Mouse (Mus musculus): ENCODE results near the gene Ptprt.
A peak's percentile ranks its signal among the peaks of the same experiment; 100 is the strongest.

The Ptprt gene

GRCm38 (mm10) chr2:162409245-162409644, 251.7 kb downstream of the Ptprt start:
- DNase-seq (ENCODE audit: low spot score), result no peak

DNA sequence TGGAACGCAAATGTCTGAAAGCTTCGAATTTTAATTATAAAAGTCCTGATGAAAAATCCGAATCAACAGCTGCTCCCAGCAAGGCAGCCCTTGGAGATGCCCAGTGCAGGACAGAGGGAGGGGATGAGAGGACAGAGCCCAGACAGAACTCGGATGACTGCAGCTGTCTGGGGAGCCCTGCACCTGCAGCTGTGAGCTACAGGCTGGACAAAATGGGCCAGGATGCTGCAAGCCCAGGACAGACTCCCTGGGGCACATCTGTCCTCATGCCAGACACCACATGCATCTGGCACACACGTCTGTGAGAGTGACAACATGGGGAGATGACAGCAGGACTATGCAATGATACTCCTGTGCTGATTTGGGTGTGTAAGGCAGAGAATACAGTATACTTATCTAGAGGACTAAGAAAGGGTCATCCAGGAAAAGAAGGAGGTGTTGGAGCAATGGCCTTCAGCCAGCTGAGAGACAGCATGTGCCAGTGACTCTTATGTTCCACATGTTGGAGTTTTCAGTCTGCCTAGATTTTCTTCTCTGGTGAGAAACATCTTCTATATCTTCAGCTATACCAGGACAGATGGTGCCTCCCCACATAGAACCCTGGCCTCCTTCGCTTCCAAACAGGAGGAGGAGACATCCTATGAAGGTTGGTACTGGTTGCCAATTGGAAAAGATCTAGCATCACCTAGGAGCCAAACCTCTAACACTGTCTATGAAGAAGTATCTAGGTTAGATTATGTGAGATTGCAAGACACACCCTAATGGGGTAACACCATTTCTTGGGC, 259.4 kb downstream of the Ptprt start:
- DNase-seq (ENCODE audit: low spot score), result no peak

- no peak for DNase-seq (ENCODE audit: low spot score)
These were observed 266.3 kb downstream of the Ptprt start for GRCm38 (mm10) chr2:162394601-162395000.

DNA sequence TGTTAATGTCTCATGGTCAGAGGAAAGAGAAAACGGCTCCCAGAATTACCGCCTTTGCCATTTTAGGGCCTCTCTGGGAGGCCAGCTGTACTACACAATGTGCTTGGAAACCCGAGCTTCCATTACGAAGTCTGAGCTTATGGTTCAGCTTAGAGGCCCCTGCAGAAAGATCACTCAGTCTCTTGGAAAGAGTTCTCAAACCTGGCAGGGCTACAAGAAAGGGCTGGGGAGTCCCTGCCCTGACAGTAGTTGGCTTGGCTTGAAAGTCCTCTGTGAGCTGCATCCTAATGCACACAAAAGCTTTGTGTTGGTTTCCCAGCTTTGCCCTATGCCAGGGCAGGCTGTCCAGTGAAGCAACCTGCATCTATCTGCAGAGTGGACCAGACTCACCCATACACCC, 269.1 kb downstream of the Ptprt start:
- no peak for DNase-seq (ENCODE audit: low spot score)

DNA sequence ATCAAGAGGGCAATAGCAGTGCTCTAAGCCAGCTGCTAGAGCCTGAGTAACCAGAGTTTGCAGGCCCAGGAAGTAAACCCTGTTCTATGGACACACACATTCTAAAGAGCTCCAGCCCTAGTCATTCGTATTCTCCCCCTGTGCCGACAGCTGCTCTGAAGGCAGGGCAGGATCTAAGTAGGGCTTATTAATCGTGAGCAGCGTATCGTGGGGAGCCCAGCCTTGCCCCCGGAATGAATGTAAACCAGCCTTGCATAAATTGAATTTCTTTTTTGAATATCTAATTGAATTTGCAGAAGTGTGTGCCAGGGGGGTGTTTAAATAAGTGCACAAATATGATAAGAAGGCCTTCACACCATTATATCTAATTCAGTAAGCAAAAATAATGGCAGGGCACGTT, 283.6 kb downstream of the Ptprt start:
- DNase-seq (ENCODE audit: low spot score), result no peak

DNA sequence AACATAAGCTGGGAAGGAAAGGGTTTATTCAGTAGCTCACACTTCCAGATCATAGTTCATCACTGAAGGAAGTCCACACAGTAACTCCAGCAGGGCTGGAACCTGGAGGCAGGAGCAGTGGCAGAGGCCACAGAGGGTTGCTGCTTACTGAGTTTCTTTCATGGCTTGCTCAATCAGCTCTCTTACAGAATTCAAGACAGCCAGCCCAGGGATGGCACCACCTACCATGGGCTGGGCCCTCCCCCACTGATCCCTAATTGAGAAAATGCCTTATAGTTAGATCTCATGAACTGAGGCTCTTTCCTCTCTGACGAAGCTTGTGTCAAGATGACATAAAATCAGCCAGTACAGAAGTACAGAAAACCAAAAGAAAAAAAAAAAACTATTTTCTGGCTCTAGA, 311.9 kb downstream of the Ptprt start:
- DNase-seq (ENCODE audit: low spot score), result no peak

DNA sequence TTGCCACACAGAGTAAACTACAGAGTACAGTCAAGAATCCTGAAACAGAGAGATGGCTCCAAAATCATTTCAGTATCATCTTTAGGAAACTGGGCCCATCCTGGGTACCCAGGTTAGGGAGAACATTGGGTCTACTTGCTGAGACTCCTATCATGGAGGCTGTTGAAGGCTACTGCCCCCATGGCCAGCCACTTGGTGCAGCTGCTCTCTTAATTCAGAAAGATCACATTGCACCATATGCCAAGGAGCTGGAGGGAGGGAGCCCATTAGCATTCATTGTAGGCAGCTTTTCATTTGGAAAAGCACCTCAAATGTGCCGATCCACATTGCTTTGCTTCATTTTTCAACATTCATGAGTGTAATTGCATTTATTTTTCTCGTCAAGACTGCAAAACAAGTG, 319.1 kb downstream of the Ptprt start:
- DNase-seq (ENCODE audit: low spot score), result no peak

- DNase-seq (ENCODE audit: low spot score), result no peak
These were observed 320.7 kb downstream of the Ptprt start for GRCm38 (mm10) chr2:162340231-162340630.

- DNase-seq (ENCODE audit: low spot score), result no peak
These were observed 328.8 kb downstream of the Ptprt start for GRCm38 (mm10) chr2:162332066-162332683.

- DNase-seq (ENCODE audit: low spot score), result no peak
These were observed 331.5 kb downstream of the Ptprt start for GRCm38 (mm10) chr2:162329430-162329829.

DNA sequence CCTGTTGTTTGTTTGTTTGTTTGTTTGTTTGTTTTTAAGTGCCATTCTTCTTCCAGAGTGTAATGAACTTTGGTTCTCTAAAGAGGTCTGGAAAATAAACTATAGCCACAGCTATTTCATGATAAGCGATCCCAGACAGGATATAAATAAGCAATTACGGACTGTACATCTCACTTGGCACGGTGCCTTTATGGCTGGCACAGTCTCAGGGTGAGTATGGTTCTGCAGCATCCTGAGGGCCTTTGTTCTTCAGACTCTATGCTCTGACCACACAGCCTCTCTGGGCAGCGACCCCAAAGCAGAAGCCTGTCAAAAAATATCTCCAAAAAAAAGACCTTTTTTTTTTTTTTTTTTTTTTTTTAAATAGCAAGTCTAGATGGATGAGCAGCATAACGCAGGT, 338.5 kb downstream of the Ptprt start:
- DNase-seq (ENCODE audit: low spot score), result no peak

- no peak for DNase-seq (ENCODE audit: low spot score)
These were observed 353.0 kb downstream of the Ptprt start for GRCm38 (mm10) chr2:162307996-162308395.

DNA sequence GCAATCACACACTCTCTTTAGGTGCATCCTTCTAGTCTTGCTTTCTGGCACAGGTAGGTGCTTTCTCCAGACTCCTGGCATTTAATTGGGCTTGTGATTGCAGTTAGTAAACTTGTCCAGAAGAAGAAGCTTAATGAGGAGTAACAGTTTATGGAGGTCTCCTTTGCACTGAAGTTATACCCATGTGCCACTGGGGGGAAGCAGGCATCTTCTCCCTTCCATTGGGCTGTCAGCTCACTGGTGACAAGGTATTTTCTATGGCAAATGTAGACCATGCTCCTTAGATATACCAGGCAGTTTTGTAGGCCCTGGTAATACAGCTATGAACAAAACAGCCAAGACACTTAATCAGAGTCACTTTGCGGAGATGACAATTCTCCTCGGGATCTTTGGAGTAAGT, 366.9 kb downstream of the Ptprt start:
- no peak for DNase-seq (ENCODE audit: low spot score)

GRCm38 (mm10) chr2:162282606-162283005, 378.3 kb downstream of the Ptprt start:
- DNase-seq (ENCODE audit: low spot score), result peak; percentile 8

DNA sequence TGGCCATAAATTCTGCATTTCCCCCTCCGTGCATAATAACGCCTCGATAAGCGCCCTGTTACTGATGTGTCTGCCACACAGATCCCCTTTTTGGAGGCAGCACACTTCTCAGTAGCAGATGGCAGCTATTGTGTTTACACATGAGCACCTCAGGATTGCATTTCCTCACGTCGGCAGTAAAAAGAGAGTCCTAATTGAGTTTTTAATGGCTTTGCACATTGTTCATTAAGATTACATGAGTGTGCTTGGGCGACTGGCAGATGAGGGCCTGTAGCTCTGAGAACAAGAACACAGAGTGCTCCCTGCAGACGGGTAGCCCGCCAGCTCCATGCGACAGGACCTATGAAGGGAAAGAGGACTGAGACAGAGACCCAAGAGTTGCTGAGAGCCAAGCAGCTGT, 378.8 kb downstream of the Ptprt start:
- no peak for DNase-seq (ENCODE audit: low spot score)

DNA sequence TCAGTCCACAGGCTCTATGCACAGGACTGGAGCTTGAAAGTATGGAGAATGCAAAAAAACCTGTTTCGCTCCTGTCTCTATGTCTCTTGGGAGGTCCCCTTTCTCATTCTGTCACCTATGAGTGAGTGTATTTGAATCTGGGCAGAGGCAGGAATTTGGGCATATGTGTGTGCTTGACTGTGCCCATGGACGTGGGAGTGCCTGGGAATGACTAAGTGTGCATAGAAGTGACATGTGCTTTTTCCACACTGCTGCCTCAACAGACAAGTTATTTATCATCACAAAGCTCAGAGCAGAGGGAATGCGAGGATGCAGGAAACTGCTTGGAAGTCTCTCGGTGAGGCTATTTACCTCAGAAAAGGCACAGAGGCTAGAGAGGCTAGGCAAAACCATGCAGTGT, 387.1 kb downstream of the Ptprt start:
- DNase-seq (ENCODE audit: low spot score), result no peak

GRCm38 (mm10) chr2:162251272-162251671, 409.7 kb downstream of the Ptprt start:
- DNase-seq (ENCODE audit: low spot score), result no peak

DNA sequence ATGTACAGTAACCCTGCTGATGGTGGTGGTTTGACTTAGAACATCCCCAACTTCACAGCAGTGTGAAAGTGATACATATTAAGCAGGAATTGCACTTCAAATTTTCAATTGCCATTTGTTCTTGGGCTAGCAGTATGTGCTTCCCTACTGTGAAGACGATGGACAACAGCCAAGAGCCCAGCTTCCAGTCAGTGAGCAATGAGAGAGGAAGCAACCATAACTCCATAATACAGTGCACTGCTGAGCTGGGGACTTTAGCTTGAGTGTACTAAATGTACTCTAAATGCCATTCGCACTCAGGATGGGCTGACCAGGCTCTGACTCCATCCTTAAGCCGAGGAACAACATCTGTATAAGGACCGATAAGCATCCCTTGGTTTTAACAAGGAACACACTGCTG, 412.7 kb downstream of the Ptprt start:
- no peak for DNase-seq (ENCODE audit: low spot score)

DNA sequence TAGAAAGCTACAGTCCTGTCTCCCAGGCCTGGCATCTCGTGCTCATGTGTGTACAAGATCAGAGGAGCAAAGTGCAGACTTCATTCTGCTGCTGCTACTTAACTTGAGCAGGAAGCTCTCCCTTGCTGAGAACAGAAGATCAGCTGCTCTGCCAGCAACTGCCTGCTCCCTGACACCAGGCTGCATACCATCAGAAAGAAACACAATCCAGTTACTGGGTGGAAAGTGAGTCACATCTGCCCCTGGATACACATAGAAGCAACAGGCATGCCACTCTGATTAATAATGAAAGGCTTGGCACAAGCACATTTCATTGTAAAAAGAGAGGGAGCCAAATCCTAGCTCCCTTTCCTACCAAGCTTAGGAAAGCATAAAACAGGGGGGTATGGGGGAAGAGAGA, 438.5 kb downstream of the Ptprt start:
- DNase-seq (ENCODE audit: low spot score), result no peak

DNA sequence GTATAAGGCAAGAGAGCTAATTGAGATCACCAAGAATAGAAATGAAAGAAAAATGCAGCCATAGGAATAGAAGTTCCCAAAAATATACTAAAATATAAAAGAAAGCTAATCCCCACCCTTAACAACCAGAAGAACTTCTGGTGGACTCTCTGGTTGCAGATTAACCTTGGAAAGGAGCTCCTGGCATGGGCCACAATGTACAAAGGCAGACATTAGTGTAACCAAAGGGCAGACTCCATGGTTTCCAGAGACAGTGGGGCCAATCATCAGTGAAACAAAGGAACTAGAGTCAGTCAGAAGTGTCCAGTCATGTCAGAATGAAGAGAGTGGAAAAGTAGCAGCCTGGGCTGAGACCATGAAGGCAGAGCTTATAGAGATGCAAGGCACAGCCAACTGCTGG, 440.4 kb downstream of the Ptprt start:
- DNase-seq (ENCODE audit: low spot score), result no peak

GRCm38 (mm10) chr2:162219507-162219906, 441.4 kb downstream of the Ptprt start:
- no peak for DNase-seq (ENCODE audit: low spot score)

DNA sequence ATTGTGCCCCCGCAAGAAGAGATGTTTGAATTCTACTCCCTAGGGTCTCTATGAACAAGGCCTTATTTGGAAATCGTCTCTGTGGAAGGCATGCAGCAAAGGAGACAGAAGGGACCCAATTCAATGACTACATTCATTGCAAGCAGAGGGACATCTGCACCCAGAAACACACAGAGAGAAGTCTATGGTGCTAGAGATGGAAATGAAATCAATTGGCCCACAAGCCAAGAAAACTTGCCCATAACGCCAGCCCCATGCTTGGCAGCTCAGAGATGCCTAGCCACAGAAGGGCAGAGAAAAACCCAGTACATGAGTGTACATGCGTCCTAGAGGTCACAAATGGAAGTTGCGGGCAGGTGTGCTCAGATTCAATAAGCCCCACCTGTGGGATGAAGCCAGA, 443.1 kb downstream of the Ptprt start:
- no peak for DNase-seq (ENCODE audit: low spot score)

GRCm38 (mm10) chr2:162212397-162212796, 448.6 kb downstream of the Ptprt start:
- DNase-seq (ENCODE audit: low spot score), result no peak

DNA sequence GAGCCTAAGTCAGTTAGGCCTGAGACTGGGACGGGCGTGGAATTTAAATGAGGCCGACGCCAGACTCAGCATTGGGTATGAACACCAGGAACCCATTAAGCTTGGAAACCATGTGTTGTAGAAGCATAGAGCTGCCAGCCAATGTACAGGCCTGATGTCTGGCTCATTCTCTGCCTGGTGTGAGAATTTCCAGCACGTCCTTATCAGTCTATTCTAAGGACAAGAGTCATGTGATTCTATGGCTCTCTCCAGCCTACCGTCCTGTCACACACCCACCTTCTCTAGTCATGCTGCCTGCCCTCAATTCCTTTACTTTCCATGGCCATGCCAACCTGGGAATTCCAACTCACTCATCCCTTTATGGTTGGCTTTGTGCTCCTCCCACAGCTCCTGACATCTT, 450.4 kb downstream of the Ptprt start:
- no peak for DNase-seq (ENCODE audit: low spot score)

Measured in urinary bladder, postnatal 25 days (tissue).